Mouse (Mus musculus): Measurements from ENCODE around the gene Gm10642. TPM values are rescaled to one million over a fixed set of nuclear protein-coding genes. Genes with fewer than 3 reads are reported as not detected.
A peak's percentile ranks its signal among the peaks of the same experiment; 100 is the strongest.

The Gm10642 gene
- 0.37 and 0.51 TPM in 2 replicates for polyA plus RNA-seq (2014; fragmentation: Nextera tagmentation; extraction: Ambion mirVana)

- peak within 1 kb of the TSS; percentile 74 for H3K4me3 ChIP-seq (ENCODE audit: low read depth, low read length)
- H3K9ac ChIP-seq (ENCODE audit: low read length) = peak within 1 kb of the TSS; percentile 81
- no peaks in the 10 kb centered on the region for H3K9me3 ChIP-seq (ENCODE audit: control insufficient read depth, low read length)
- peak within 1 kb of the TSS; percentile 75 for H3K4me2 ChIP-seq (ENCODE audit: low read depth)
- DNase-seq (ENCODE audit: low spot score) (peak; percentile 39), ATAC-seq (ENCODE audit: insufficient read depth, low FRiP score, low TSS enrichment) (peak; percentile 74)
- no peaks in the 10 kb centered on the region for H3K27me3 ChIP-seq (ENCODE audit: control insufficient read depth, insufficient read depth, low read length)
- no peaks in the 10 kb centered on the region for H3K36me3 ChIP-seq (ENCODE audit: control insufficient read depth, insufficient read depth, low read length)
- WGBS = under 1% methylated on average over 70 of the region's 72 CpGs
- H3K27ac ChIP-seq (ENCODE audit: low read depth, low read length) = peak within 1 kb of the TSS; percentile 90
- H3K4me1 ChIP-seq (ENCODE audit: control insufficient read depth, insufficient read depth, low read length) = no peaks in the 10 kb centered on the region; the same call in 1 of the 2 replicates
Observed at GRCm38 (mm10) chr9:70656130-70657007, at the start of gene Gm10642. Gene Gm10642 (plus strand): TSS chr9:70656251.

- Histone ChIP-seq H3K36me3 (ENCODE audit: control insufficient read depth, insufficient read depth, low read length) (no peaks in the 10 kb centered on the region), H3K9me3 (ENCODE audit: control insufficient read depth, low read length) (no peaks in the 10 kb centered on the region), H3K27me3 (ENCODE audit: control insufficient read depth, insufficient read depth, low read length) (no peaks in the 10 kb centered on the region), H3K27ac (ENCODE audit: low read depth, low read length) (no peak overlapping the region), H3K4me2 (ENCODE audit: low read depth) (no peak overlapping the region), H3K9ac (ENCODE audit: low read length) (no peak overlapping the region), H3K4me3 (ENCODE audit: low read depth, low read length) (no peak overlapping the region), H3K4me1 (ENCODE audit: control insufficient read depth, insufficient read depth, low read length) (no peaks in the 10 kb centered on the region)
- ATAC-seq (ENCODE audit: insufficient read depth, low FRiP score, low TSS enrichment) = no peak
- 80% methylated on average over 3 of the region's 3 CpGs for WGBS
- DNase-seq (ENCODE audit: low spot score) = no peak
Observed at GRCm38 (mm10) chr9:70611026-70611673, 44.9 kb upstream of the Gm10642 start.

- Histone ChIP-seq H3K27ac (ENCODE audit: low read depth, low read length) (no peak overlapping the region), H3K4me2 (ENCODE audit: low read depth) (no peak overlapping the region), H3K4me1 (ENCODE audit: control insufficient read depth, insufficient read depth, low read length) (no peaks in the 10 kb centered on the region), H3K4me3 (ENCODE audit: low read depth, low read length) (no peak overlapping the region), H3K9me3 (ENCODE audit: control insufficient read depth, low read length) (no peaks in the 10 kb centered on the region), H3K9ac (ENCODE audit: low read length) (no peak overlapping the region), H3K27me3 (ENCODE audit: control insufficient read depth, insufficient read depth, low read length) (no peaks in the 10 kb centered on the region), H3K36me3 (ENCODE audit: control insufficient read depth, insufficient read depth, low read length) (no peaks in the 10 kb centered on the region)
- no peak for DNase-seq (ENCODE audit: low spot score)
- ATAC-seq (ENCODE audit: insufficient read depth, low FRiP score, low TSS enrichment) = no peak
- 87% methylated on average over 2 of the region's 2 CpGs for WGBS
Observed at GRCm38 (mm10) chr9:70629711-70630110, 26.3 kb upstream of the Gm10642 start.

- H3K27me3 ChIP-seq (ENCODE audit: control insufficient read depth, insufficient read depth, low read length) = no peaks in the 10 kb centered on the region
- WGBS = 28% methylated on average over 5 of the region's 5 CpGs
- ATAC-seq (ENCODE audit: insufficient read depth, low FRiP score, low TSS enrichment) = no peak
- DNase-seq (ENCODE audit: low spot score) = no peak
- no peak overlapping the region for H3K27ac ChIP-seq (ENCODE audit: low read depth, low read length)
- H3K4me3 ChIP-seq (ENCODE audit: low read depth, low read length) = no peak overlapping the region
- no peaks in the 10 kb centered on the region for H3K36me3 ChIP-seq (ENCODE audit: control insufficient read depth, insufficient read depth, low read length)
- no peaks in the 10 kb centered on the region for H3K4me1 ChIP-seq (ENCODE audit: control insufficient read depth, insufficient read depth, low read length)
- no peak overlapping the region for H3K4me2 ChIP-seq (ENCODE audit: low read depth)
- no peaks in the 10 kb centered on the region for H3K9me3 ChIP-seq (ENCODE audit: control insufficient read depth, low read length)
- no peak overlapping the region for H3K9ac ChIP-seq (ENCODE audit: low read length)
Observed at GRCm38 (mm10) chr9:70631665-70632064, 24.4 kb upstream of the Gm10642 start.

- H3K9me3 ChIP-seq (ENCODE audit: control insufficient read depth, low read length) = no peaks in the 10 kb centered on the region
- H3K4me3 ChIP-seq (ENCODE audit: low read depth, low read length) = no peak overlapping the region
- ATAC-seq (ENCODE audit: insufficient read depth, low FRiP score, low TSS enrichment) = no peak
- H3K4me1 ChIP-seq (ENCODE audit: control insufficient read depth, insufficient read depth, low read length) = no peaks in the 10 kb centered on the region
- H3K4me2 ChIP-seq (ENCODE audit: low read depth) = no peak overlapping the region
- no peak for DNase-seq (ENCODE audit: low spot score)
- H3K27me3 ChIP-seq (ENCODE audit: control insufficient read depth, insufficient read depth, low read length) = no peaks in the 10 kb centered on the region
- H3K27ac ChIP-seq (ENCODE audit: low read depth, low read length) = no peak overlapping the region
- WGBS = 88% methylated on average over 2 of the region's 2 CpGs
- H3K9ac ChIP-seq (ENCODE audit: low read length) = no peak overlapping the region
- no peaks in the 10 kb centered on the region for H3K36me3 ChIP-seq (ENCODE audit: control insufficient read depth, insufficient read depth, low read length)
Observed at GRCm38 (mm10) chr9:70636748-70637147, 19.3 kb upstream of the Gm10642 start.

GRCm38 (mm10) chr9:70650260-70650659, 5.8 kb upstream of the Gm10642 start:
- H3K27me3 ChIP-seq (ENCODE audit: control insufficient read depth, insufficient read depth, low read length) = no peaks in the 10 kb centered on the region
- H3K36me3 ChIP-seq (ENCODE audit: control insufficient read depth, insufficient read depth, low read length) = no peaks in the 10 kb centered on the region
- no peaks in the 10 kb centered on the region for H3K4me1 ChIP-seq (ENCODE audit: control insufficient read depth, insufficient read depth, low read length)
- WGBS = 82% methylated on average over 2 of the region's 2 CpGs
- H3K9ac ChIP-seq (ENCODE audit: low read length) = no peak overlapping the region
- no peak overlapping the region for H3K27ac ChIP-seq (ENCODE audit: low read depth, low read length)
- DNase-seq (ENCODE audit: low spot score) (no peak), ATAC-seq (ENCODE audit: insufficient read depth, low FRiP score, low TSS enrichment) (no peak)
- H3K9me3 ChIP-seq (ENCODE audit: control insufficient read depth, low read length) = no peaks in the 10 kb centered on the region
- H3K4me3 ChIP-seq (ENCODE audit: low read depth, low read length) = no peak overlapping the region
- no peak overlapping the region for H3K4me2 ChIP-seq (ENCODE audit: low read depth)

- no peaks in the 10 kb centered on the region for H3K27me3 ChIP-seq (ENCODE audit: control insufficient read depth, insufficient read depth, low read length)
- no peaks in the 10 kb centered on the region for H3K4me1 ChIP-seq (ENCODE audit: control insufficient read depth, insufficient read depth, low read length)
- no peak for ATAC-seq (ENCODE audit: insufficient read depth, low FRiP score, low TSS enrichment)
- DNase-seq (ENCODE audit: low spot score) = no peak
- no peak overlapping the region for H3K4me2 ChIP-seq (ENCODE audit: low read depth)
- no peak overlapping the region for H3K27ac ChIP-seq (ENCODE audit: low read depth, low read length)
- H3K4me3 ChIP-seq (ENCODE audit: low read depth, low read length) = no peak overlapping the region
- H3K36me3 ChIP-seq (ENCODE audit: control insufficient read depth, insufficient read depth, low read length) = no peaks in the 10 kb centered on the region
- WGBS = 93% methylated on average over 1 of the region's 1 CpGs
- H3K9ac ChIP-seq (ENCODE audit: low read length) = no peak overlapping the region
- H3K9me3 ChIP-seq (ENCODE audit: control insufficient read depth, low read length) = no peaks in the 10 kb centered on the region
Observed at GRCm38 (mm10) chr9:70650994-70651393, 5.1 kb upstream of the Gm10642 start.

GRCm38 (mm10) chr9:70652221-70652620, 3.8 kb upstream of the Gm10642 start:
- H3K4me2 ChIP-seq (ENCODE audit: low read depth) = no peak overlapping the region
- no peak overlapping the region for H3K4me3 ChIP-seq (ENCODE audit: low read depth, low read length)
- H3K4me1 ChIP-seq (ENCODE audit: control insufficient read depth, insufficient read depth, low read length) = no peaks in the 10 kb centered on the region
- DNase-seq (ENCODE audit: low spot score) (no peak), ATAC-seq (ENCODE audit: insufficient read depth, low FRiP score, low TSS enrichment) (no peak)
- H3K27me3 ChIP-seq (ENCODE audit: control insufficient read depth, insufficient read depth, low read length) = no peaks in the 10 kb centered on the region
- H3K9ac ChIP-seq (ENCODE audit: low read length) = no peak overlapping the region
- H3K27ac ChIP-seq (ENCODE audit: low read depth, low read length) = no peak overlapping the region
- WGBS = 84% methylated on average over 2 of the region's 2 CpGs
- H3K9me3 ChIP-seq (ENCODE audit: control insufficient read depth, low read length) = no peaks in the 10 kb centered on the region
- no peaks in the 10 kb centered on the region for H3K36me3 ChIP-seq (ENCODE audit: control insufficient read depth, insufficient read depth, low read length)

Measured in neural tube, embryonic 11.5 days (tissue).